Mouse (Mus musculus) liver, embryonic 12.5 days (tissue): Measurements from ENCODE around the gene Hoxa10. TPM values are rescaled to one million over a fixed set of nuclear protein-coding genes. Genes with fewer than 3 reads are reported as not detected.

Experiments used
- ATAC-seq: fragments of 200-750 bp; cut with Nextera tagmentation; 2 replicates; pipeline ENCODE4 v1.8.0; 2017; ENCODE audit warnings: moderate number of reproducible peaks, mild to moderate bottlenecking, moderate library complexity
- H3K27ac ChIP-seq: fragments of 300-500 bp; sonication (generic); 2 replicates; pipeline ENCODE4 v1.5.1; 2016; ENCODE audit warnings: mild to moderate bottlenecking
- H3K27me3 ChIP-seq: fragments of 300-500 bp; sonication (generic); replicated peaks from 2 replicates; pipeline ENCODE4 v1.6.1; 2016; ENCODE audit warnings: mild to moderate bottlenecking, moderate library complexity
- H3K36me3 ChIP-seq: fragments of 300-500 bp; sonication (generic); 2 replicates; pipeline ENCODE4 v1.6.1; 2016; ENCODE audit warnings: mild to moderate bottlenecking, moderate library complexity
- H3K4me1 ChIP-seq: fragments of 300-500 bp; sonication (generic); 2 replicates; pipeline ENCODE4 v1.6.1; 2016
- H3K4me2 ChIP-seq: fragments of 300-500 bp; sonication (generic); 2 replicates; pipeline ENCODE4 v1.6.1; 2016; ENCODE audit warnings: mild to moderate bottlenecking, moderate library complexity
- H3K4me3 ChIP-seq: fragments of 300-500 bp; sonication (generic); 2 replicates; pipeline ENCODE4 v1.5.1; 2016; ENCODE audit warnings: mild to moderate bottlenecking, moderate library complexity
- H3K9ac ChIP-seq: fragments of 300-500 bp; sonication (generic); 2 replicates; pipeline ENCODE4 v1.6.1; 2016; ENCODE audit warnings: mild to moderate bottlenecking, moderate library complexity
- H3K9me3 ChIP-seq: fragments of 300-500 bp; sonication (generic); replicated peaks from 2 replicates; pipeline ENCODE4 v1.6.1; 2016; ENCODE audit warnings: mild to moderate bottlenecking, moderate library complexity
- WGBS: fragments of 180-500 bp; shearing (Covaris S2); methylation state at CpG from one replicate; pipeline ENCODE4 v1.1.7; 2016; ENCODE audit not compliant: insufficient replicate concordance; 5-methylcytosine and 5-hydroxymethylcytosine counted together
- polyA plus RNA-seq: library from polyadenylated mRNA; unstranded; fragments of >200 nt; fragmentation: Nextera tagmentation; extraction: Ambion mirVana; gene quantifications from 2 replicates; pipeline ENCODE4 v1.2.1, GENCODE M21; 2016

Hoxa10 gene
- polyA plus RNA-seq, 1 experiment from 2014 or later = 0.44 TPM

DNA sequence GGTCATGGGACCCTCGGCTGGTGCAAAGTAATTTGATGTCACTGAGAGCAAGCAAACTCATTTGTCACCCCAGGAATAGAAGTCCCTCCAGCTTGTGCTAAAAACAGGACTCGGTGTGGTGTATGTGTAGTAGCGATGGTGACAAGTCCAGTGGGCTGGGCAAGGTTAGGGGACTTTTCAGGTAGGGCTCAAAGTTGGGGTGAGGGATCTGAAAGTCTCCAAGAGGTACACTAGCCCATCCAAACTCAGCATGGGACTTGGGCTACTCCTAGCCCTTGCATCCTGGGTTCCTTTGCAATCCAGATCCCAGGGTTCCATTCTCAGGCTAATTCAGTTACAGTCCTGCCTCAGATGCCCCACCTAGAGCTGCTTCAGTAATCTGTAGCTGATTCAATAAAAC, 28.1 kb upstream of the Hoxa10 start:
- H3K4me1 ChIP-seq = no peaks in the 10 kb centered on the region
- H3K9me3 ChIP-seq = no peaks in the 10 kb centered on the region
- H3K4me3 ChIP-seq = no peak overlapping the region
- peaks cover 96% of the 10 kb centered on the region for H3K27me3 ChIP-seq
- 12% methylated on average over 3 of the region's 3 CpGs for WGBS
- H3K27ac ChIP-seq = no peak overlapping the region
- no peak overlapping the region for H3K9ac ChIP-seq
- no peak overlapping the region for H3K4me2 ChIP-seq
- H3K36me3 ChIP-seq = no peaks in the 10 kb centered on the region
- ATAC-seq = no peak

DNA sequence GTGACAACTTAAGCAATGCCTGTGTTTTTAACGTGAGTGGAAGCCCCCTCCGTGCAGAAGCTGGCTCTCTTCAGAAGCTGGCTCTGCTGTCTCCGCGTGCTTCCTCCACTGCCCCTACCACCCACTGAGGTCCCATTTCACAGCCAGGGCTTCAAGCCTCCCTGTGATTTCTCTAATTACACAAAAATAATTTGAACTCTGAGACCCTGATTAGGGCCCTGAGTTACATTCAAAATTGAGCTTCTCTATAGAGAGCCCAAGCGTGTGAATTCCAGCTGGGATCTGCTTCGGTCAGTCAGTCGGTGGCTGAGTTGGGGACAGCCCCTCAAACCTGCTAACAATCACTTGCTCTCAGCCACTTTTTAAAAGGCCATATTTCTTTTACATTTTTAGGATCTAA, 27.7 kb upstream of the Hoxa10 start:
- Histone ChIP-seq H3K4me1 (no peaks in the 10 kb centered on the region), H3K4me2 (no peak overlapping the region), H3K27me3 (peaks cover 96% of the 10 kb centered on the region), H3K9me3 (no peaks in the 10 kb centered on the region), H3K36me3 (no peaks in the 10 kb centered on the region), H3K9ac (no peak overlapping the region), H3K4me3 (no peak overlapping the region), H3K27ac (no peak overlapping the region)
- WGBS = 8% methylated on average over 7 of the region's 7 CpGs
- ATAC-seq = no peak

DNA sequence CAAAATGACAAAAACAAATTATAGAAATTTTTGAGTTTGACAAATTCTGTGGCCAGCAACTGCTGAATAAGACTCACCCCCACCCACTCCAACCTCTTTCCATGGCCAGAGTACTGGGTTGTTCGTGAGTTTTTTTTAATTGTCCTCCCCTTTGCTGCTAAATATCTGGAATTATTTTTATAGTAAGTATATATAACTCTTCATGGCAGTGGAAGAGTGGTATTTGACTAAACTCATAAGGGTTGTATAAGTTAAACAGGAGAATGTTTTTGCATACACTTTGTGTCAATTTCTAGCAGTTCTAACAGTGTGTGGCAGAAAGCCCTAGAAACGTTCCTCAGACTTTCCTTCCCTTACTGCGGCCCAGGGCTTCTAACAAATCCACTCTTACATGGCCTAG, 27.0 kb upstream of the Hoxa10 start:
- no peaks in the 10 kb centered on the region for H3K4me1 ChIP-seq
- 12% methylated on average over 3 of the region's 3 CpGs for WGBS
- H3K9me3 ChIP-seq = no peaks in the 10 kb centered on the region
- H3K27ac ChIP-seq = no peak overlapping the region
- H3K4me3 ChIP-seq = no peak overlapping the region
- no peak overlapping the region for H3K9ac ChIP-seq
- peaks cover 96% of the 10 kb centered on the region for H3K27me3 ChIP-seq
- ATAC-seq = no peak
- H3K4me2 ChIP-seq = no peak overlapping the region
- no peaks in the 10 kb centered on the region for H3K36me3 ChIP-seq

DNA sequence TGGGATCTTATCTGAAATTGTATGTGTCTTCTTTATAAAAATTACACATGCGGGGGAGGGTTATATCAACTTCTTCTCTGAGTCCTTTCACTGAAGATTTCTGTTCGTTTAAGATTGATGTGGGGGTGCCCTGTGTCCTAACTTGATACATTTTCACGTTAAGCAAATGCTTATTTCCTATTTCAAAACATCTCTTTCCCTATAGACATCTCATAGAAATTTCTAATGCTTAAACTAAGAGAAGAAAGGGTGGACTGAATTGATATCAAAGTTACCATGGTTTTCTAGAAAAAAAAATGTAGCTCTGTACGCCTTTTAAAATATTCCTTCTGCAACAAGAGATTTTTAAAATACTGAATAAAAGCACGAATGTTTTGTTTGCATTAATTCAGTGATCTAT, 26.6 kb upstream of the Hoxa10 start:
- H3K4me1 ChIP-seq = no peaks in the 10 kb centered on the region
- peaks cover 96% of the 10 kb centered on the region for H3K27me3 ChIP-seq
- no peaks in the 10 kb centered on the region for H3K36me3 ChIP-seq
- 17% methylated on average over 5 of the region's 5 CpGs for WGBS
- ATAC-seq = no peak
- H3K9ac ChIP-seq = no peak overlapping the region
- H3K4me3 ChIP-seq = no peak overlapping the region
- H3K4me2 ChIP-seq = no peak overlapping the region
- no peaks in the 10 kb centered on the region for H3K9me3 ChIP-seq
- no peak overlapping the region for H3K27ac ChIP-seq

DNA sequence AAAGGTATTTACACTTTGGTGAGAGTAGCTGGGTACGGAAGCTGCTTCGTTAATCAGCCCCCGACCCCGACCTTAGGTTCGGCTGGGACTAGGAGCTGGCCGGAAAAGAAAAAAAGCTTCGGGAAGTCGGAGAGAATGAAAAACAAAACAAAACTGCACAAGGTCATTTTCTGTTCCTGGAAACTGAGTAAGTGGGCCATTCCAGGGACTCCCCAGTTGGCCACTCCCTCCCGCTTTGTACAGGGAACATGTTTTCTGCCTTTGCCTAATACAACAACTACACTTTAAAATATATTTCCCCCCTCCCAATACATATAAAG, 26.0 kb upstream of the Hoxa10 start:
- Histone ChIP-seq H3K4me2 (no peak overlapping the region), H3K36me3 (no peaks in the 10 kb centered on the region), H3K4me3 (no peak overlapping the region), H3K27me3 (peaks cover 98% of the 10 kb centered on the region), H3K27ac (no peak overlapping the region), H3K4me1 (no peaks in the 10 kb centered on the region), H3K9me3 (no peaks in the 10 kb centered on the region), H3K9ac (no peak overlapping the region)
- ATAC-seq = no peak
- WGBS = 6% methylated on average over 9 of the region's 9 CpGs

DNA sequence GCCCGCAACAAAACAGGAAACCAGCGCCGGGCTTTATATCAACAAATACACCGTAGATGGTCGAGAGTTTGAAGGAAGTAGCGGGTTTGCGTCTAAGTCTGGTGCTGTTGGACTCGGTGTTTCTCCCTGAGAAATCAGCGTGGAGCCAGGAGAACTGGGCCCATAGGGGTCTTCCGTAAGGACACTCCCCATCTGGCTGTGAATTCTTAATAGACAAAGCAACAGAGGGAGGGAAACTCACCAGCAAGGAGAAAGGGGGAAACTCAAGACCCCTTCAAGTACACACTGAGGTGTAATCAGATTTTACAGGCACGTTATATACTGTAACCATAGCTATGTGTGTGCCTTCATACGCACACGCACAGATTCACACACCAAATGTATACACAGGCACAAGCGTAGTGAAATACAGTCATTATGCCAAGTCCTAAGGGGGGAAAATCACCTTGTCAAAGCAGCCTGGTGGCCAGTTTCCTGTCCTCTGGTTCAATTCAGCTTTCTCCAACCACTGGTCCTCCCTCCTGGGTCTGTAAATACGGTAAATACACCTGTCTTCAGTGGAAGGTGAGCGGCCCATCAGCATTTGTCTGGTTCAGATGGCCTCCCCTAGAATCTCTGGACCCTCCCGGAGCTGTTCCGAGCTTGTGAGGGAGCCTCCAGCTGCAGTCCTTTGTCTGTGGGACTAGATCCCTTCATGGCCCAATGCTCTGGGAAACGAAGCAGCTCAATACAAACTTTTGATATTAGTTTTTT, 25.4 kb upstream of the Hoxa10 start:
- Histone ChIP-seq H3K4me3 (no peak overlapping the region), H3K27me3 (peaks cover 98% of the 10 kb centered on the region), H3K4me2 (no peak overlapping the region), H3K9ac (no peak overlapping the region), H3K4me1 (peaks cover 1% of the 10 kb centered on the region; the same call in 1 of the 2 replicates), H3K9me3 (no peaks in the 10 kb centered on the region), H3K36me3 (no peaks in the 10 kb centered on the region), H3K27ac (no peak overlapping the region)
- no peak for ATAC-seq
- 3% methylated on average over 19 of the region's 19 CpGs for WGBS

DNA sequence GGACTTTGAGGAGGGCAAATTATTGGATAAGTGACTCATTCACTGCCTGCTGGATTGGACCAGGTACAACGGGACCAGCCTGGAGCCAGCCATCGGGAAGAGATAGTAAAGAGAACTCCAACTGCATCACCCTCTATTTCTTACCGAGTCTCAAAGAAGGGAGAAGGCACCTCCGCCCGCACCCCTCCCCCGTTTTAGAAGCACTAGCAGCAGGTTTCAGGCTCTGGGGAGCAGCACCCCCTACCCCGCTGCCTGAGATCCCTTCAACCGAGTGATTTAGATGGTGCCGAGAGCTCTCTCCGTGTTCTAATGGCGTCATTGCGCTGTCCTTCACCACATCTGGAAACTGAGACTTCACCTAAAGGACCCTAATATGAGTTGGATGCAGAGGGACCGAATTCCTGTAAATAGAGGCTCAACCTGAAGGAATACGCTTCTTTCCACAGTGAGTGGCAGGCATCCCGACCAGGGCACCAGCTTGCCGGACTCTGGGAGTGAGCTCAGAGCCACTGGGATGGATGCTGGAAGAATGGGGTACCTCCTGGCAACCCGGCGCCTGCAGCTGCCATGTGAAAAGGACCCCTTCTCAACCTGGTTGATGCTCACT, 24.8 kb upstream of the Hoxa10 start:
- Histone ChIP-seq H3K4me3 (no peak overlapping the region), H3K27me3 (peaks cover 98% of the 10 kb centered on the region), H3K9me3 (no peaks in the 10 kb centered on the region), H3K27ac (no peak overlapping the region), H3K4me2 (no peak overlapping the region), H3K4me1 (peaks cover 7% of the 10 kb centered on the region; the same call in 1 of the 2 replicates), H3K36me3 (no peaks in the 10 kb centered on the region), H3K9ac (no peak overlapping the region)
- ATAC-seq = no peak
- WGBS = 6% methylated on average over 18 of the region's 18 CpGs

DNA sequence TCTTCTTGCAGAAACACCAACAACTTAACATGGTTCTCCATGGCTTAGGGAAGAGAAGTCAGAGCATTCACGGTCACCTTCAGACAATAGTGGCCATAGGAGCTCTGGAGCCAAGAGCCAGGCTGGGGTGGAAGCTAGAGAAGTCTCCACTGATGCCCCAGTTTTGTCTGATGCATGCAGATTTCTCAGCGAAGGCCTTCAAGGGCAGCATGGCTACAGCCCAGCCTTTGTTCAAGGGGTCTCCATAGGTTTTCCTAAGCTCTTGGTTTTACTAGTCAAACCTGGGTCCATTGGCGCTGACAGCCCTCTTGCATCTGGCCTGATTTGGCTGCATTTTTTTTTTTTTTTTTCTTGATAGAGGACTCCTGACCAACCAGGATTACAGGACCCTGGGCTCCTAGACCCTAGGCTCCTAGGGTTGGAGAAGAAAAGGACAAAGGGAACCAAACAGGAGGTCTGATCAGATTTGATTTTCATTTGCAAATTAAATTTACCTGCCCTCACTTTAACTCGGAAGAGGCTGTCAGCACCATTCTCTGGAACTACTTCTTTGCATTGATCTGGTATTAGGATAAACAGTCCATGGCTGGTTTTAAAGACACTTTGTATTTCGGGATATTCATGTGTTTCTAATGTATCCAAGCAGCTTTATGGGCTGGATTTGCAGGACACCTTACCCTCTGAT, 23.6 kb upstream of the Hoxa10 start:
- no peak overlapping the region for H3K9ac ChIP-seq
- no peak for ATAC-seq
- H3K4me2 ChIP-seq = no peak overlapping the region
- peaks cover 11% of the 10 kb centered on the region for H3K4me1 ChIP-seq
- H3K27me3 ChIP-seq = peaks cover 98% of the 10 kb centered on the region
- H3K36me3 ChIP-seq = no peaks in the 10 kb centered on the region
- H3K9me3 ChIP-seq = no peaks in the 10 kb centered on the region
- H3K4me3 ChIP-seq = no peak overlapping the region
- H3K27ac ChIP-seq = no peak overlapping the region
- 6% methylated on average over 5 of the region's 5 CpGs for WGBS

DNA sequence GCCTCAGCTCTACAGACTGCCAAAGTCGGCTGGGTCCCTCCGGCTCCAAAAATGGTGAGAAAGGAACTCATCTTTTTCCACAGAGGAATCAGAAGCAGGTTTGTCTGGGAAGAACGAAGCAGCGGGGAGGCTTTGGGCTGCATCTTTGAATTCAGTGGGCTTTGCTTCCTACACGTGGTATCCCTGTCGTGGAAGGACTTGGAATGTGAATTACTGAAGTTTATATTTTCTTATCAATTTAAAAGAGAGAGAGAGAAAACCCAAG, 22.6 kb upstream of the Hoxa10 start:
- WGBS = 5% methylated on average over 6 of the region's 6 CpGs
- no peak overlapping the region for H3K4me2 ChIP-seq
- ATAC-seq = no peak
- H3K9me3 ChIP-seq = no peaks in the 10 kb centered on the region
- peaks cover 98% of the 10 kb centered on the region for H3K27me3 ChIP-seq
- H3K36me3 ChIP-seq = no peaks in the 10 kb centered on the region
- H3K27ac ChIP-seq = no peak overlapping the region
- no peak overlapping the region for H3K4me3 ChIP-seq
- peaks cover 11% of the 10 kb centered on the region for H3K4me1 ChIP-seq
- H3K9ac ChIP-seq = no peak overlapping the region

DNA sequence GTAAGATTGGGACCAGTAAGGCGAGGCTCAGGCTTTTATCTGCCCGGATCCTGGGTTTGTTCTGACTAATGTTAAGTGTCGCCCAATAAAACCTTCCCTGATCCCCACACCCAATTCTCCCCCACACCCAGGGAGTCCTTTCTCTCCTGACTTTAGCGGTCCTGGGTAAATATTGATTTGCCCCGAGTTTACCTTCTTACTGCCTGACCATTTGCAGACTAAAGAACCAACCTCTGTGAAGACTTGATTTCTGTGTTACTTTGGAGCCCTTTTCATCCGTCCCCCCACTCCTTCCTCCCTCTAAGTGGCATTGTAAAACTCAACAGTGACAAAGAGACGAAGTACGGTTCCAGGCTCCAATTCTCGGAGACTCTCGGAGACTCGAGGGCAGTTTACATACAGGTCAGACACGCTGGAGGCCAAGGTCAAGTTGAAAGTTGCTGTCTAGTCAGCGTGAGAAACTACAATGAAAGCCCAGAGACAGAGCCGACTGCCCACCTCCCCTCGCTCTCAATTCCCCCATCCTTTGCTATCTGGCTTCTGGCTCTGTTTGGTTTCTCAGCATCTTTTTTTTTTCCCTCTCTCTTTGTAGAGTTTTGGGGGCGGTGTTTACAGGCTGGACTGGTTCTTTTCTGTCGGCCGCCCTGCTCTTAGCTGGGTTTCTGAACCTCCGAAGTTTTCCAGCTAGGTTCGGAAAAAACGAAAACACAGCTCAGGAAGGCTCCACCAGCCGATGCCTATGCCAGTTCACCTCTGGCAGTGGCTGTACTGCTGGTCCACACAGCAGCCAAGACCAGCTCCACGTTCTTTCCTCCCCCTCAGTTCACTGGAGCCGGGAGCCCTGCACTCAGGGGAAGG, 22.0 kb upstream of the Hoxa10 start:
- Histone ChIP-seq H3K9me3 (no peaks in the 10 kb centered on the region), H3K36me3 (no peaks in the 10 kb centered on the region), H3K27me3 (peaks cover 96% of the 10 kb centered on the region), H3K27ac (no peak overlapping the region), H3K4me3 (no peak overlapping the region), H3K4me1 (peaks cover 11% of the 10 kb centered on the region), H3K9ac (no peak overlapping the region), H3K4me2 (no peak overlapping the region)
- no peak for ATAC-seq
- 2% methylated on average over 24 of the region's 24 CpGs for WGBS

DNA sequence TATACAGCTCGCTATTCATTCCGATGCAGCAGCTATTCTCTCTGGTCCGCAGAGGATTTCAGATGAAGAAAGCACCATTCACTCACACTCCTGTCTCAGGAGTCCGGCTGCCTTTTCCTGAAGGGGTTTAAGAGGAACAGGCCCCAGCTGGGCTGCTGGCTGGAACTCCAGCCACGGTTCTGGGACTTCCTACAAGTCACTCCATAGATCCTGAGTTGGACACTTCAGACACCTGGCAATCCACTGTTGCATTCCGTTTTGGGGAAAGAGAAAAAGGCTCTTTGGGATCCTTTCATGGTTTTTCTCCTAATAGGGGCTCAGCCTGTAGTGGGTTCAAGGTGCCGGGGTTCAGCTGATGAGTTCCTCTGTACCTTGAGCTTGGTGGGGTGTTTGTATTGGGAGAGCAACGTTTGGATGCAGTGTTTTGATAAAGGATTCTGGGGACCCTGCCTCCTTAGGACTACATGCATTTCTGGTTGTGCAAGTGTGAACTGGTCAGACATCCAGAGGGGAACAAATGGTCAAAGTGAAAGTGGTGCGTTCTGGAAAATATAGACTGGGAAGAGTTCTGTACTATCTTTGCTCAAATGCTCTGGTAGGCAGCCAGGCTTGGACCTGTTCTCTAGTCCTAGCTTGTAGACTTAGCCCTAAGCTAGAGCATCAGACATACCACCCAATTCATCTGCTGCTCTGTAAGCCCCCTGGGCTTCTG, 21.3 kb upstream of the Hoxa10 start:
- WGBS = 3% methylated on average over 9 of the region's 9 CpGs
- H3K27me3 ChIP-seq = peaks cover 98% of the 10 kb centered on the region
- H3K4me1 ChIP-seq = peaks cover 11% of the 10 kb centered on the region
- no peaks in the 10 kb centered on the region for H3K36me3 ChIP-seq
- H3K9me3 ChIP-seq = no peaks in the 10 kb centered on the region
- no peak for ATAC-seq
- no peak overlapping the region for H3K4me2 ChIP-seq
- H3K9ac ChIP-seq = no peak overlapping the region
- no peak overlapping the region for H3K4me3 ChIP-seq
- no peak overlapping the region for H3K27ac ChIP-seq
